Mouse (Mus musculus) adrenal gland, adult 8-10 months (tissue): ENCODE data around the gene Bzw2. TPM values are rescaled to one million over a fixed set of nuclear protein-coding genes. Genes with fewer than 3 reads are reported as not detected.
"Not testable (repeated sequence)": the region's sequence is repeated elsewhere in the genome, so short reads cannot be mapped to it uniquely, and the experiment has no call there.

Experiments
- DNase-seq: peaks from one replicate; pipeline ENCODE4 v3.0.0; 2022
- total RNA-seq, 4 experiments: library from RNA; stranded (reverse); gene quantifications; 2 replicates each; pipeline ENCODE4 v1.2.4; 2022

Bzw2 gene
- total RNA-seq: 10 to 100 TPM; 16.5 to 19.8 (median 18.2) TPM

GRCm38 (mm10) chr12:36157638-36158308, at the start of gene Bzw2:
TSS of gene Bzw2 (minus strand) at chr12:36158080.
- DNase-seq: peak; percentile 62

- peak; percentile 55 for DNase-seq
Observed at GRCm38 (mm10) chr12:36207072-36207799, 49.4 kb upstream of the Bzw2 start.

GRCm38 (mm10) chr12:36205579-36206119, 47.8 kb upstream of the Bzw2 start:
- DNase-seq: not testable (repeated sequence)

GRCm38 (mm10) chr12:36194976-36195375, 37.1 kb upstream of the Bzw2 start:
- DNase-seq: no peak

- no peak for DNase-seq
Observed at GRCm38 (mm10) chr12:36190343-36190742, 32.5 kb upstream of the Bzw2 start.

- no peak for DNase-seq
Observed at GRCm38 (mm10) chr12:36189610-36190009, 31.7 kb upstream of the Bzw2 start.

GRCm38 (mm10) chr12:36187081-36187480, 29.2 kb upstream of the Bzw2 start:
- no peak for DNase-seq

GRCm38 (mm10) chr12:36182570-36182969, 24.7 kb upstream of the Bzw2 start:
- DNase-seq: no peak

- no peak for DNase-seq
Observed at GRCm38 (mm10) chr12:36177227-36177626, 19.3 kb upstream of the Bzw2 start.

- DNase-seq: no peak
Observed at GRCm38 (mm10) chr12:36165299-36165698, 7.4 kb upstream of the Bzw2 start.

- no peak for DNase-seq
Observed at GRCm38 (mm10) chr12:36164126-36164791, 6.4 kb upstream of the Bzw2 start.

GRCm38 (mm10) chr12:36157304-36157637, 609 bp downstream of the Bzw2 start:
- no peak for DNase-seq

- DNase-seq: peak; percentile 84
Observed at GRCm38 (mm10) chr12:36156637-36157303, 1.1 kb downstream of the Bzw2 start, which contains the start of gene Ankmy2. TSS of gene Ankmy2 (plus strand) at chr12:36157114.

- DNase-seq: no peak
Observed at GRCm38 (mm10) chr12:36156101-36156636, 1.7 kb downstream of the Bzw2 start.

GRCm38 (mm10) chr12:36155141-36155641, 2.7 kb downstream of the Bzw2 start:
- DNase-seq: no peak

GRCm38 (mm10) chr12:36150737-36151136, 7.1 kb downstream of the Bzw2 start:
- DNase-seq: no peak

- DNase-seq: no peak
Observed at GRCm38 (mm10) chr12:36150265-36150664, 7.6 kb downstream of the Bzw2 start.

GRCm38 (mm10) chr12:36146230-36147011, 11.5 kb downstream of the Bzw2 start:
- DNase-seq: no peak

- DNase-seq: no peak
Observed at GRCm38 (mm10) chr12:36140401-36140800, 17.5 kb downstream of the Bzw2 start.

- no peak for DNase-seq
Observed at GRCm38 (mm10) chr12:36137192-36137591, 20.7 kb downstream of the Bzw2 start.

- no peak for DNase-seq
Observed at GRCm38 (mm10) chr12:36136285-36136684, 21.6 kb downstream of the Bzw2 start.
